In genomic region chr1:88847333-88848091, GRCm38 (mm10) we compare ENCODE assay signal across 10 mouse cellular contexts.
DNase-seq lines count a peak whose midpoint lies in the region; ATAC-seq and TF ChIP-seq lines count a peak whose summit lies in the region.
"Had no signal": no experiment of that assay in that cellular context is flagged by ENCODE, and none has a peak within 500 bp of the region (broad histone marks: within the 10 kb centered on the region; RNA-seq: fewer than 3 reads in every experiment).

No protein-coding gene starts in this region.

- ATAC-seq in kidney, postnatal 0 days (replicated peaks; ENCODE audit: low FRiP score, low read depth), result no peak; the same call in 1 of the 2 replicates
- peak; percentile 74 for ATAC-seq in forebrain, embryonic 13.5 days
- no peak for ATAC-seq in limb, embryonic 13.5 days (ENCODE audit: low FRiP score, low read depth)

- no peak overlapping the region for H3K4me2 ChIP-seq in kidney, postnatal 0 days (ENCODE audit: low read length)
- H3K4me2 ChIP-seq in forebrain, embryonic 13.5 days, result peak overlapping the region; percentile 28
- peak overlapping the region; percentile 14; the same call in 1 of the 2 replicates for H3K4me2 ChIP-seq in limb, embryonic 13.5 days (replicated peaks)
- H3K4me2 ChIP-seq: embryonic facial prominence, embryonic 13.5 days; heart, embryonic 11.5 days had no signal

- H3K9me3 ChIP-seq in kidney, postnatal 0 days (replicated peaks; ENCODE audit: low read length), result no peaks in the 10 kb centered on the region
- H3K9me3 ChIP-seq in forebrain, embryonic 13.5 days (replicated peaks), result no peaks in the 10 kb centered on the region
- H3K9me3 ChIP-seq in limb, embryonic 13.5 days, result peaks cover 4% of the 10 kb centered on the region; the same call in 1 of the 2 replicates

- H3K27ac ChIP-seq in kidney, postnatal 0 days, result no peak overlapping the region
- peak overlapping the region; percentile 80 for H3K27ac ChIP-seq in forebrain, embryonic 13.5 days
- H3K27ac ChIP-seq in limb, embryonic 13.5 days, result no peak overlapping the region
- H3K27ac ChIP-seq: embryonic facial prominence, embryonic 13.5 days had no signal

- H3K27me3 ChIP-seq in kidney, postnatal 0 days (ENCODE audit: insufficient read depth, low read length), result no peaks in the 10 kb centered on the region
- H3K27me3 ChIP-seq in forebrain, embryonic 13.5 days, result no peaks in the 10 kb centered on the region
- no peaks in the 10 kb centered on the region for H3K27me3 ChIP-seq in limb, embryonic 13.5 days
- H3K27me3 ChIP-seq: embryonic facial prominence, embryonic 13.5 days had no signal

- no peaks in the 10 kb centered on the region for H3K36me3 ChIP-seq in kidney, postnatal 0 days (ENCODE audit: insufficient read depth, low read length)
- no peaks in the 10 kb centered on the region for H3K36me3 ChIP-seq in forebrain, embryonic 13.5 days (ENCODE audit: poor library complexity, severe bottlenecking)
- H3K36me3 ChIP-seq in limb, embryonic 13.5 days, result no peaks in the 10 kb centered on the region
- H3K36me3 ChIP-seq: embryonic facial prominence, embryonic 13.5 days had no signal

- no peak for TF ChIP-seq CTCF in kidney, postnatal 0 days (IDR thresholded peaks at IDR 0.05; ENCODE audit: low read depth)

- no peak overlapping the region for H3K9ac ChIP-seq in kidney, postnatal 0 days (ENCODE audit: low read depth, low read length)
- 0 out of 2 replicates have a peak overlapping the region, but pooled peaks have one; percentile 8 for H3K9ac ChIP-seq in forebrain, embryonic 13.5 days
- H3K9ac ChIP-seq in limb, embryonic 13.5 days, result no peak overlapping the region
- H3K9ac ChIP-seq: embryonic facial prominence, embryonic 13.5 days had no signal

- WGBS in kidney, postnatal 0 days, result 14% methylated on average over 16 of the region's 16 CpGs
- whole genome bisulfite sequencing in forebrain, embryonic 13.5 days, result 14% methylated on average over 16 of the region's 16 CpGs
- WGBS in limb, embryonic 13.5 days, result 23% methylated on average over 16 of the region's 16 CpGs

- DNase-seq in kidney, postnatal 0 days (ENCODE audit: low spot score), result peak; percentile 79
- no peak for DNase-seq in kidney, postnatal 36 days
- DNase-seq in retina, adult 2 months (ENCODE audit: low read depth, low spot score), result peak; percentile 8
- no peak for DNase-seq in ovary, postnatal 36 days (ENCODE audit: low spot score)
- DNase-seq in urinary bladder, postnatal 14 days (ENCODE audit: low spot score), result no peak
- no peak for DNase-seq in spleen, postnatal 36 days (ENCODE audit: low spot score in 2 of 2)

- peaks cover 14% of the 10 kb centered on the region; the same call in 1 of the 2 replicates for H3K4me1 ChIP-seq in kidney, postnatal 0 days (replicated peaks; ENCODE audit: insufficient read depth, low read length)
- peaks cover 20% of the 10 kb centered on the region for H3K4me1 ChIP-seq in forebrain, embryonic 13.5 days
- H3K4me1 ChIP-seq in limb, embryonic 13.5 days, result peaks cover 14% of the 10 kb centered on the region
- H3K4me1 ChIP-seq: embryonic facial prominence, embryonic 13.5 days had no signal

- no peak overlapping the region for H3K4me3 ChIP-seq in kidney, postnatal 0 days (replicated peaks; ENCODE audit: low read depth, low read length)
- no peak overlapping the region for H3K4me3 ChIP-seq in forebrain, embryonic 13.5 days
- no peak overlapping the region for H3K4me3 ChIP-seq in limb, embryonic 13.5 days
- H3K4me3 ChIP-seq: embryonic facial prominence, embryonic 13.5 days had no signal

Comparison
In these comparisons a context has a peak if more than half of its experiments do, and no peak if none do; other contexts are left out.
1. DNase-seq: peak in kidney, postnatal 0 days (single experiment) and retina, adult 2 months (single experiment); none in kidney, postnatal 36 days (0 of 2), ovary, postnatal 36 days (single experiment), urinary bladder, postnatal 14 days (single experiment) and spleen, postnatal 36 days (0 of 2).